Mouse (Mus musculus) activated CD4-positive, CD25-positive, alpha-beta regulatory T cell, adult 4 months (primary cell): Measurements from ENCODE around the gene Bpifa5. TPM values are rescaled to one million over a fixed set of nuclear protein-coding genes. Genes with fewer than 3 reads are reported as not detected.
"Not testable (repeated sequence)": the region's sequence is repeated elsewhere in the genome, so short reads cannot be mapped to it uniquely, and the experiment has no call there.

Experiments used
- ATAC-seq: one replicate; pipeline ENCODE4 v1.8.0; 2017
- polyA plus RNA-seq, 2 experiments: library from polyadenylated mRNA; unstranded; fragments of 100-300 nt; shearing (Covaris generic); gene quantifications; one replicate each; pipeline ENCODE4 v1.2.1; 2017

The Bpifa5 gene
- not detected for polyA plus RNA-seq

DNA sequence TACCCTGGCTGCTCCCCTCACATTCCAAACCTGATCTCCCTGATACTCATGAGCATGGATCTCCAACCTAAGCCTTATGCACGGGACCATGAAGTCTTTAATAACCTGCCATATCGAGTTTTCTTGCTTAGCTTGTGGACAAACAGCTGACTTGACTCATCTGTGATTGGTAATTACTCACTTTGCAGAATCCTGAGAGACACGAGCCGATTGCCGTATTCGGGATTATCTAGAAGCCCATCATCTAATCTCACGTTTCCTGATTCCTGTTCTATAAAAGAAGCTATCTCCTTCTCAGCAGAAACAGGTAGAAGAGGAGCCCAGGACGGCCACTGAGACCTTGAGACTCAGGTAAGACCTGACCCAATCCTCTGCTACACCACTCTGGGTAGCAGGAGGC, at the start of gene Bpifa5:
TSS of gene Bpifa5 (plus strand) at position 301 of the 400 bp plus-strand sequence.
- no peak for ATAC-seq

DNA sequence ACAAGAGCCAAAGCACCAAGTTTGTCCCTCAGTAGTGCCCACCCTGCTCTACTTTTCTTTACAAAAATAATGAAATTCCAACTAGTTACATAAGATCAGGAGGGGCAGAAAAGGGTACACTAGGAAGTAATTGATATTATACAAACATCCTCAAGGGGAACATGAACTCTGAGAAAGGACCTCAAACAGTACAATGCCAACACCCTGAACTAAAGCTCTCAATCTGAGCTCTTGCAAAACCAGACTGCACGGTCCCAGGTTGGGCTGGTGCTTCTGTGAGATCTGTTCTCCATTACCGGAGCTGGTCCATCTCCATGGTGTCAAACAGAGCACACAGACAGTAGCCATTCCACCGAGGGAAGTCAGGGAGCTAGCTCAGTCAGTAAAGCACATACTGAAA, 45.0 kb upstream of the Bpifa5 start:
- no peak for ATAC-seq

DNA sequence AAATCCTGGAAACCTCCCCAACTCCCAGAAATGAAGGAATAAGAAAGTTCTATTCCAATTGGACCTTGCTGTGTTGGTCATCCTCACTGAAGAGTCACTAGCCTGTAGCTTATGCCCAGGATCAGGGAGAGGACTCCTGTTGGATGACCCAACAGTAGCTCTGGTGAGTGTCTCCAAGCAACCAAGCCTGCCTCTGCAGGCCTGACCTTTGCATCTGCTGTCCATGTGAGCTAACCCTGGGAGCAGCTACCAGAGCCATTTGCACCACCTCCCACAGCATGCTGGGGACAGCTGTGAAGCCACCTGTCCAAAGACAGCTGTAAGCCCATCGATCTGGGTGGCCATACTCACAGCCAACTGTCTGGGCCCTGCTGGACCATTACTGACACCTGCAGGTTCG, 32.3 kb upstream of the Bpifa5 start, which contains the start of gene Bpifa3:
TSS of gene Bpifa3 (plus strand) at position 217 of the 400 bp plus-strand sequence.
- no peak for ATAC-seq

DNA sequence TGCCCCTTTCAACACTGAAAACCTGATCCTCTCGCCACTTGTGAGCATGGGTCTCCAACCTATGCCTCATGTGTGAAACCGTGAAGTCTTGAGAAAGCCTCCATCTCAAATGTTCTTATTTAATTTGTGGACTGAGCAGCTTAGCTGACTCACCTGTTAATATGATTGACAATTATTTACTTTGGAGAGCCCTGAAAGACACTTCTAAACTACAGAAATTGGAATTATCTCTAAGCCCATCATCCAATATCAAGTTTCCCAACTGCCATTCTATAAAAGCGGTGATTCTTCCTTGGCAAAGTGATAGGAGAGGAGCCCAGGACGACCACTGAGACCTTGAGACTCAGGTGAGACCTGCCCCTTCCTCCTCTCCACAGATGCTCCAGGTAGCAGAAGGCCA, 19.8 kb upstream of the Bpifa5 start, which contains the start of gene Bpifa1:
TSS of gene Bpifa1 (plus strand) at position 301 of the 400 bp plus-strand sequence.
- no peak for ATAC-seq

DNA sequence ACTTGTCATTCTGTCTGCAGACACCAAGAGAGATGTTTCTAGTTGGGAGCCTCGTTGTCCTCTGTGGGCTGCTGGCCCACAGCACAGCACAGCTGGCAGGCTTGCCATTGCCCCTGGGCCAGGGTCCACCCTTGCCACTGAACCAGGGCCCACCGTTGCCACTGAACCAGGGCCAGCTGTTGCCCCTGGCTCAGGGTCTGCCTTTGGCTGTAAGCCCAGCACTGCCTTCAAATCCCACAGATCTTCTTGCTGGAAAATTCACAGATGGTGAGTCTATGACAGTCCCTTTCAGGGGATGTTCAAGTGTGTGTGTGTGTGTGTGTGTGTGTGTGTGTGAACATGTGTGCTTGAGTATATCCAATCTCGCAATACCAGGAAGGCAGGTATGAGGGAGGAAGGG, 18.7 kb upstream of the Bpifa5 start:
- no peak for ATAC-seq

DNA sequence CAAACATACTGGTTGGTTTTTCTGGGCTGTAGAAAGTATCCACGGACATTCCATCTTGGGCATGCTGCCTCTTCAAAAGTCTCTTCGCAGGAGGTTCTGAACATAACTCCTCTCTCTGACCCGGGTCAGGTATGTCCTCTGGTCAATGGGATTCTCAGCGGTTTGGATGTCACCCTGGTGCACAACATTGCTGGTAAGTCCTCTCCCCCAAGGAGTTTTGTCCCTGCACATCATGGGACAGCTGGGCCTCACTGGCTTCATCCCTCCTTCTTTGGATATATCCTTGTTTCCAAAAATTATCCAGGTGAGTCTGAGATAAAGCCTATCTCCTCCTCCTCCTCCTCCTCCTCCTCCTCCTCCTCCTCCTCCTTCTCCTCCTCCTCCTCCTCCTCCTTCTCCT, 14.9 kb upstream of the Bpifa5 start:
- ATAC-seq, result no peak

DNA sequence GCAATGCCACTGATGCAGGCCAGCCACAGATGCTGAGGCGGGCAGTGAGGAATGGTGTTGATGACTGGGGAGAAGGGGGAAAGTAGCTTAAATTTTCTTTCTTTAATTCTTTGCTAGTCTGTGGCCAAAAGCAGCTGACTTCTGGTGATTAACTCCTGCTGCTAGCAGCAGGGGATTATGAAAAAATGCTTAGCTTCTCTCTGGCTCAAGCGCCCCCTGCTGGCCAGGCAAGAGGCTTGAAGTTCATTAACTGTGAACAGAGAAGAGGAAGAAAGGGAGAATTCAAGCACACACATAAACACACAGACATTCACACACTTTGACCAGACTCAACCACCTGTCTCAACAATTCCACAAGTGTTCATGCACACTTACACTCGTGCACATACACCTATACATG, 4.0 kb upstream of the Bpifa5 start:
- ATAC-seq, result no peak

DNA sequence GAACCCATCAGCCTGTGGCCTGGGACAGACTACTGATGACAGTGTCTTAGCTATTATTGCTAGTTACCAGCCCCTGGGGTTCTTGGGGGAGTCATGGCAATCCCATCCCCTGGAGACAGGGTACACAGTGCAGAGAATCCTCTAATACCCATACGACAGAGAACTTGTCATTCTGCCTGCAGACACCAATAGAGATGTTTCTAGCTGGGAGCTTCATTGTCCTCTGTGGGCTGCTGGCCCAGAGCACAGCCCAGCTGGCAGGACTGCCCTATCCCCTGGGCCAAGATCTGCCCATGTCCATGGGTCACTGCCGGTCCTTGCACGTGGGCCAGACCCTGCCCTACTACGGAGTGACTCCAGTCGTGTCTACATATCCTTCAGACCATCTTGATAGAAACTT, 899 bp downstream of the Bpifa5 start:
- ATAC-seq, result no peak

DNA sequence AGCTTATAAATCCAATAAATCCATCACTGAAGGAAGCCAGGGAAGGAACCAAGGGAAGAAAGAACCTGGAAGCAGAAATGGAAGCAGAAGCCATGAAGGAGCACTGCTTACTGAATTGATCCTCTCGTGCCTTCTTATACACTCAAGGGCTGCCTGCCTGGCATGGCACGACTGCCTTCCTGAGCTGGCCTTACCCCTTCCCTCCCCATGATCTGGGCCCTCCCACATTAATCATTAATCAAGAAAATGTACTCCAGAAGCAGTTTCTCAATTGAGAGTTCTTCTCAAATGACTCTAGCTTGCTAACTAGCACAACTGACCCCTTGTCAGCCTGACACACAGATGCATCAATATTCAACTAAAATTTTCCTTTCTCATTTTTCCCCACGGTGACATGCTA, 6.8 kb downstream of the Bpifa5 start:
- no peak for ATAC-seq

DNA sequence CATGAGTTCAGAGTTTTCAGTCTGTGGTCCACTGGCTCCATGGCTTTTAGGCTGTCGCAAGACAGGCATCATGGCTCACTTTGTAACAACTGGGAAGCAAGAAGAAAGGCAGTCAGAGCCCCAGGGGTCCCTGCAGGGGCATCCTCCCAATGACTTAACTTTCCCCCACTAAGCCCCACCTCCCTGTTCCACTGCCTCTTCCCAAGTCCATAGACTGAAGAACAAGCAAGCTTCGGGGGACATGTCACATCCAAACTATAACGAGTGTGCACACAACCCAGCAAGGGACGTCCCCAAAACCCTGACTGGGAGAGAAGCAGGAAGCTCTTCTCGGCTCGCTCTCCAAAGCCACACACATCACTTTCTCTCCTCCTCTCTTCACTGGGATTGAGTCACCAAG, 9.2 kb downstream of the Bpifa5 start:
- ATAC-seq, result no peak

DNA sequence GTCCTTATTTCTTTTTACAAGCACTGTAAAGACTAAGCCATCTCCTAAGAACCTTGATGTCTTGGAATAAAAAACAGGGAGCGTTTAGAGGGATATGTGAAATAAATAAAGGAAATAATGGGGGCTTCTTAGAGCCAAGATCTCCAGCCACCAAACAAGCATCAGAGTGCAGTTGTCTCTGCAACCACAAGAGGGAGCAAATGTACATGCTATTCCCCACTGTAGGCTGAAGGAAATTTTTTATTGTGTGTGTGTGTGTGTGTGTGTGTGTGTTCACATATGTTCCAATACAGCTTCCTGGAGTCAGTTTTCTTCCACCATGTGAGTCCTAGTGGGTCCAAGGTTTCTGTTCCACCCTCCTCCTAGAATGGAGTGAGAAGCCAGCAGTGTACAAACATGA, 10.9 kb downstream of the Bpifa5 start:
- no peak for ATAC-seq

DNA sequence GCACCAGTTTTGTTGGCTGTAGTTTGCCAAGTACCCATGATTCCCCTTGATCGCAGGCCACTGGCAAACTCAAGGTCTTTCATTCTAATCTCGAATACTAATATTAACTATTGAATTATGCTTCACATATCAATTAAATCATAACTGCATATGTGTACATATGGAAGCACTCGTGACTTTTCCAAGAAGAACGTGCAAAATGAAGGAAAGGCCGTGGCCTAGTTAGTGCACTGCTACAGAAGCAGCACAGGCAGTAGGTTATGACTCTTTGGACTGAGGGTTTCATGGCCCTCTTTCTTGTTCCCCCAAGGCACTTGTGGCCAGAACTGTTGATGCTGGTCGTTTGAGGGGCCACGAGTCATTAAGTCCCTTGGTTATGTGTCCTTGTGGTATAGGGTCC, 19.5 kb downstream of the Bpifa5 start:
- ATAC-seq, result not testable (repeated sequence)

DNA sequence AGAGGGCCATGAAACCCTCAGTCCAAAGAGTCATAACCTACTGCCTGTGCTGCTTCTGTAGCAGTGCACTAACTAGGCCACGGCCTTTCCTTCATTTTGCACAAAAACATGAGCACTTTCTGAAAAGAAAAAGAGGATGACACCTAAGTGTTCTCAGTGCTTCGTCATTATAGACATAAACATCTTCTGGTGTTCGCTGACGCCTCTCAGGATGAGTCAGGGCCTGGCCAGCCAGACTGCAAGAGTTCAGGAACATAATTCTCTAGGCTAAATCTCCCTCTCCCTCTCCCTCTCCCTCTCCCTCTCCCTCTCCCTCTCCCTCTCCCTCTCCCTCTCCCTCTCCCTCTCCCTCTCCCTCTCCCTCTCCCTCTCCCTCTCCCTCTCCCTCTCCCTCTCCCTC, 20.7 kb downstream of the Bpifa5 start:
- ATAC-seq, result not testable (repeated sequence)

DNA sequence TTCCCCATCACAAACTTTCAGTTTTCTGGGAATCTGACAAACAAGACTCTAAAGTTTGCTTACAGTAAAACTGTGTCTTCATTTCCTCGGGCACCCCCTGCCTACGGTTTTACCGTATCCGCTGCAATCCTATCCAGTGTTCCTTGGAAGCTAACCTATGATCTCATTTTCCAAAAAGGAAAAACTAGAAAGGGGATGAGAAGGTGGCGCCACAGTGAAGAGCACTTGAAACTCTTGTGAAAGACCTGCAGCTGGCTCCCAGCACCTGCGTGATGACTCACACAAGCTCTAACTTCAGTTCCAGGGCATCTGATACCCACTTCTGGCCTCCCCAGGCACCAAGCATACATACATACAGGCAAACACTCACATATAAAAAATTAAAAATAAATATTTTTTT, 22.9 kb downstream of the Bpifa5 start:
- ATAC-seq, result no peak

DNA sequence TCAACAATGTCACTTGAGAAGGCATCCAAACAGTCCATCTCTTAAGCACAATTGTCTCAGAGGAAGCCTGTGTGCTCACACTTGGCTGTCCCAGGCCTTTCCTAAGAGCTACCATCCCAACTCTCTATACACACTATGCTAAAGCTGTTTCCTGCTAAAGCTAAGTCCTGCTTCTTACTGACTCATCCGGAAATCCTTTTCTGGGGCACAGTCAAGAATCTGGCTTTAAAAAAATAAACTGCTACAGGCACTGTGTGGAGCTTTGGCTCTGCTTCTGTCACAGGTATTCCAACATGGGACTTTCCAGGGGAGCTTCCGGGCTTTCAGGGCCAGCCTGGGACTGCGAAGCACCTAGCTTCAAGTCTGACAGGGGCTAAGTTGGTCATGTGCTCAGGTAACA, 23.3 kb downstream of the Bpifa5 start:
- no peak for ATAC-seq

DNA sequence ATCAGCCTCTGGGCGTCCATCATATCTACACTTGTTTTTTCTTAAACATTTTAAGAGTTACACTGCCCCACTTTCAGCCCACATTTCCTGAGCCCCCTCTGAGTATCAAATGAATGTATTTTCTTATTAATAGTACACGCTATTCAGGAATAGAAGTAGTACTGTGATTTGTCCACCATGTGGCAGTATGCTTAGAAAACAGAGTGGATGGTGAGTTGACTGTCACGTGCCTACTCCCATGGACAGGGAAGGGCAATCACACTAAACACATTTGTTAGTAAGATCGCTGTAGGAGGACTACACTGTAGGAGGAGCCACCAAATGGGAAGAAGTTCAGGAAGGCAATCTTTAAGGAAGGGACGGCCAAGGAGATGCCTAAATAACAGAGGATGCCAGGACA, 25.1 kb downstream of the Bpifa5 start:
- no peak for ATAC-seq

DNA sequence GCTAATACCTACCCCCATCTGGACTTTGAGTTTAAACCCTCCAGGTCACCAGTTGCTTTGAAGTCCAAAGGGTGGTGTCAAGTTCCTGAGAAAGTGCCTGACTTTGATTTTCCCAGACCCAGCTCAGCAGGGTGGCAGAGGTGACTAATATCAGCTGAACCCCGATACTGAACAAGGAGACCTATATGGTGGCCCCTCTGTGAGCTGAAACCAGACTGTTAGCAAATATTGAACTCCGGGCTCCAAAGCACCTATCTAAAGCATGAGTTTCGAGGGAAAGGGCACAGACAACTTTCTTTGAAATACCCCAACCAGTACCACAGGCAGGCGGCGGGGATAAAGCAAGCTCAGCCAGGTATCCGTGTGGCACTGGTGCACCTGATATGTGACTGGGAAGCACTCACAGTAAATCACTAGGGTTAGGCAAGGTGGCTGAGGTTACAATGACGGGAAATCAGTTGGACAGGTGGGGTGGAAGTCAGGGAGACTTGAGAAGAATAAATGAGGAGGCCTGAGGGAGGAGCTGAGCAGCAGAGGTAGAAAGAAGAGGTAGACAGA, 27.5 kb downstream of the Bpifa5 start:
- no peak for ATAC-seq

DNA sequence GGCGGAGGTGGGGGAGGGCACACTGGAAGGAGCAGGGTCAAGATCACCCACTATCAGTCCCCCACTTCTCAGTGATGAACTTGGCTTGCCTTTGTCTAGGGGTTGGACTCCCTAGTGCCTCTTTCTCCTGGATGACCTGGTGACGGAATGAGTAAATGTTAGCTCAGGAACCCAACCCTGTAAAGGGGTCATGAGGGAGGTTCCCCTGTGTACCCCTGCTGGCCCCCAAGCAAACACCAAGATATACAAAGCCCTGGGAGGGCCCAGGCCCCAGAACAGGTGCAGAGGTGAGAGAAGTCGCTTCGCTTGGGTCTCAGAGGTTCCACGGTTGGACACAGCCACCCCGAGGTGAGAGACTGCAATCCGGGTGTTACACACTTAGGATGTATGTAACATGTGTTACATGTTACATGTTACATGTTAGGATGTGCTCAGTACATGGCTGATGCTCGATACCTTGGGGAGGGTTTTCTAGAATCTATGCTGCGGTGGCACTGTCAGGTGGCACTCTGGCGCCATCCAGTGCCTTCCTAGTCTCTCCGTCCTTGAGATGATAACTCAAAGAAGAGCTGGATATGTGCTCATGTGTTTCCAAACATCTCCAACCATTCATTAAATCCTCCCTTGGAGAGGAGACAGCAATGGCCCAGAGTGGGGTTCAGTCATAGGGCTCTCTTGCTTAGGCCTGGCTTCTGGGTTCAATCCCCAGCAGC, 28.3 kb downstream of the Bpifa5 start, which contains the start of gene Bpifb1:
TSS of gene Bpifb1 (plus strand) at position 273 of the 713 bp plus-strand sequence.
- ATAC-seq, result no peak

DNA sequence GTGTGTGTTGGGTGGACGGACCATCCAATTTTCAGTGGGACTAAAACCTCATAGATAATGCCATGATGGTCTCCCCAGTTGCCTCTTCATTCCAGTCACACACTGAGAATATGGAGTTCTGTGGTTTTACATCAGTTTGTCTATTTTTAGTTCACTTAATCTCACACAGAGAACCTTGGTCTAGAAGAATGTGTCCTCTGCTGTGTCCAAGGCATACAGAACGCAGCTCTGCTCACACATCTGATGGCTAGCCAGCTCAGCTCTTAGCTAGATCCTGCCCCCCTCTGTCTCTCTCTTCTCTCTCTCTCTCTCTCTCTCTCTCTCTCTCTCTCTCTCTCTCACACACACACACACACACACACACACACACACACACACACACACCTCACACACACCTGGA, 29.7 kb downstream of the Bpifa5 start:
- no peak for ATAC-seq

DNA sequence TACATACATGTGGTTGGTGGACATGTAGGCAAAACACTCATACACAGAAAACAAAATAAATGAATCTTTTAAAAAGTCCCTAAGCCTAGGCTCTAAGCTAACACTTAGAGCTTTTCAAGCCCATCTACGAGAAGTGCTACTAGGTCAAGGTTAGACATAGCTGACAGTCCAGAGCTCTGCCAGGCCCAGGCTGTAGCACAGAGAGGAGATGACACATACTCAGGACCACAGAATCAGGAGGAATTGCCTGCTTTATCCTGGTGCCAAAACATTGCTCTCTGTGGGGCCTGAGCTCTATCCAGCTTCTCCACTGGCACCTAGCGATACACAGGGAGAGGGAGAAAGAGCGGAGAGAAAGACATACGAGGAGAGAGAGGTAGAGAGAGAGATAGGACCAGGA, 30.7 kb downstream of the Bpifa5 start:
- no peak for ATAC-seq

DNA sequence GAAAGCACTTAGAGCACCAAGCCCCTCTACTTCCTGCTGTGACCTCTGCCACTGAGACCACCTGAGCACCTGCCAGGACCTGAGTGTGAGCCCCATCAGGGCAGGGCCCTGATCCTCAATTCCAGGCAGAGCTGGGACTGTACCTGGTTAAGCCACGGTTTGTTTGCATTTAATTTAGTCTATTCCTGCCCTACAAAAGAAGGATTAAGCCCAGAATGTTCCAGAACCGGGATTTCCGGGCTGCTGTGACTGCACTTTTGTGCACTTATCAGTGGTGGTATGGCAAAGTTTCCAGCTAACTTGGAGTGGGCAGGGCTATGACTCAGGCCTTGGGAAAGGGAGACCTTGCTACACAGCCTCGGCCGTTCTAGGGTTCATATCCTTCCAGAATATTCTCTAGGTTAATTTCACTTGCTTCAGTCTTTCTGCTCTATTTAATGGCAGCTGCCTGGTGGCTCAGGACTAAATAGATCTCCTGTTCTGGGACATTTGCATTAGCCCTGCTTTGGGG, 31.6 kb downstream of the Bpifa5 start:
- no peak for ATAC-seq

DNA sequence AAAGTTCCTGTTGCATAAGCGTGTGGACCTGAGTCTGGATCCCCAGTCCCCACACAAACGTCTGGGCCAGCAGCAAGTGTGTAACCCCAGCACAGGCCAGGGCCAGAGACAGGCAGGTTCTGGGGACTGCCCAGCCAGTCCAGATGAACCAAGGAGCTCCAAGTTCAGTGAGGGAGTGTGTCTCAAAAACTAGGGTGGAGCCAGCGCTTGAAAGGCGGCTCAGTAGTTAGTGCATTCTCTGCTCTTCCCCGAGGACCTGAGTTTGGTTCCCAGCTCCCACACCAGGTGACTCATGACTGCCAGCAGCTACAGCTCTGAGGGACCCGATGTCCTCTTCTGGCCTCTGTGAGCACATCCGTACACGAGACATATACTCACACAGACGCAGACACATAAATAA, 34.6 kb downstream of the Bpifa5 start:
- no peak for ATAC-seq

DNA sequence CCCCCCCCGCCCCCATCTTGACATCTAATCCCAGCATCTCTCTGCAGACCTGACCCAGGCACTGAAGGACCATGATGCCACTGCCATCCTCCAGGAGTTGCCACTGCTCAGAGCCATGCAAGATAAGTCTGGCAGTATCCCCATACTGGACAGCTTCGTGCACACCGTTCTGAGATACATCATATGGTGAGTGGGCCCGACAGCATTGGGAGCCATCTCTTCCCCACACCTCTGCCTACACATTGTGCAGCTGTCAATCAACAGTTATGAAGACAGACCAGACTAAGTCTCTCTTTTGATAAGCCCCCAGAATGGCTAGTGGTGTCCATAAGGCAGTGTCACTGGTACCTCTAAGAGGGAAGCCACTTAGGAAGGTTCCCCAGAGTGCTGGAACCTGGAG, 42.2 kb downstream of the Bpifa5 start:
- no peak for ATAC-seq

DNA sequence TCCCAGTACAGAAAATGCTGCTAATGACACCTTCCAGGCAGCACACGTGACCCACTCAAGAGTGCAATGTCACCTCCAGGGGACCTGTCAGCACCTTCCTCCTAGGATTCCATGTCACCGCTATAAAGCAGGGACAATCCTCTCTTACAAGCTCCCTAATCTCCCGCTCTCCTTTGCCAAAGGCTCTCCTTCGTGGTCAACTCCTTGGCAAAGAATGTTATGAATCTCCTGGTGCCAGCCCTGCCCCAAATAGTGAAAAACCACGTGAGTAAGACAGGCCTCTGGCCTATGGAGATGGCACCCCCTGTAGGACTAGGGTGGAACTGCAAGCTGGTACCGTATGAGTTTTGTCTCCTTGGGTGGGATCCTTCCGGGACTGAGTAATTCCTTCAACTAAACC, 44.5 kb downstream of the Bpifa5 start:
- no peak for ATAC-seq
